Mouse (Mus musculus): Measurements from ENCODE around the gene Acox3. TPM values are rescaled to one million over a fixed set of nuclear protein-coding genes. Genes with fewer than 3 reads are reported as not detected.

Gene Acox3
- polyA plus RNA-seq, 1 experiment from 2014 or later = 13.9 TPM

DNA sequence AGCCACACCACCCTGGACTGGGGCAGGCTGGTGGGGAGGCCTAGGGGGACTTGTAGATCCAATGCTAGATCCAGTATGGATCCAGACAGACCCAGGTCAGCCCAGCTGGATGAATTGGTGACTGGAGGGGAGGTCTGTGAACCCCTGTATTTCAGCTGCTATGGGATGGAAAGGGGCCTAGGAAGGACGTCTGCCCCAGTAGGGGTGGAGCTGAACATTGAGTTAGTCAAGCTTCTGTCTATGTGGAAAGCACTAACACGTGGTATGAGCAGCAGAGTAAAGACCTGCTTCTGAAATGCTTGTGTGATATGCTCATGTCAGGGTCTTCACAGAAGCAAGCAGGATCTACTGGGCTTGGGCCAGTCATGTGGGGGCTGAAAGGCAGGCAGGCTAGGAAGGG is 65.4 kb downstream of the Acox3 start:
- H3K9ac ChIP-seq = no peak overlapping the region
- DNase-seq (no peak), ATAC-seq (ENCODE audit: insufficient read depth) (0 out of 2 replicates have a peak, but pooled peaks have one; percentile 5)
- no peak for TF ChIP-seq CTCF (IDR thresholded peaks at IDR 0.05; ENCODE audit: low read depth)
- no peak overlapping the region for H3K27ac ChIP-seq (ENCODE audit: low read depth)
- no peaks in the 10 kb centered on the region for H3K36me3 ChIP-seq (ENCODE audit: insufficient read depth)
- H3K4me3 ChIP-seq (ENCODE audit: low read depth, low read length) = no peak overlapping the region
- H3K9me3 ChIP-seq (ENCODE audit: low read depth, low read length) = no peaks in the 10 kb centered on the region
- no peaks in the 10 kb centered on the region for H3K27me3 ChIP-seq (ENCODE audit: insufficient read depth, low read length)
- no peak overlapping the region for H3K4me2 ChIP-seq
- peaks cover 18% of the 10 kb centered on the region for H3K4me1 ChIP-seq (ENCODE audit: insufficient read depth)
- 40% methylated on average over 2 of the region's 2 CpGs for WGBS

DNA sequence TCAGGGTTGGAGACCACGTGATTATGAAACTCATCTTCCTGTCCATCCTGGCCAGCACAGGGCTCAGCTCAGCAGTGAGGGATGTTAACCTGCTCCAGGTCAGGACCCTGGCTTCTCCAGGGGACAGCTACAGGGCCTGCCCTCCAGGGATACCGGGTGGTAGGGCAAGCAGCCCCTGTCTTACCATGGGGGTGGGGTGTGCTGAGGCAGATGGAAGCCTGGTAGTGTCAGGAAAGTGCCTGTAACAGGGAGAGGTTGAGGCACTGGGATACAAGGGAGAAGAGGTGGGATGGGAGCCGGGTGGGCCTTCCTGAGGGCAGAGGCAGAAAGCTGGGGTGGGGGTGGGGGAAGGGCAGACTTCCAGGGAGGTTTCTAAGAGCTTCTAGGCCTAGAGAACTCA is 69.5 kb downstream of the Acox3 start:
- ATAC-seq (ENCODE audit: insufficient read depth) (no peak), DNase-seq (no peak)
- H3K27me3 ChIP-seq (ENCODE audit: insufficient read depth, low read length) = no peaks in the 10 kb centered on the region
- no peak overlapping the region for H3K4me3 ChIP-seq (ENCODE audit: low read depth, low read length)
- WGBS = 71% methylated on average over 3 of the region's 3 CpGs
- no peak for TF ChIP-seq CTCF (IDR thresholded peaks at IDR 0.05; ENCODE audit: low read depth)
- no peaks in the 10 kb centered on the region for H3K9me3 ChIP-seq (ENCODE audit: low read depth, low read length)
- no peaks in the 10 kb centered on the region for H3K36me3 ChIP-seq (ENCODE audit: insufficient read depth)
- H3K27ac ChIP-seq (ENCODE audit: low read depth) = no peak overlapping the region
- H3K9ac ChIP-seq = no peak overlapping the region
- peaks cover 7% of the 10 kb centered on the region; the same call in 1 of the 2 replicates for H3K4me1 ChIP-seq (ENCODE audit: insufficient read depth)
- no peak overlapping the region for H3K4me2 ChIP-seq

DNA sequence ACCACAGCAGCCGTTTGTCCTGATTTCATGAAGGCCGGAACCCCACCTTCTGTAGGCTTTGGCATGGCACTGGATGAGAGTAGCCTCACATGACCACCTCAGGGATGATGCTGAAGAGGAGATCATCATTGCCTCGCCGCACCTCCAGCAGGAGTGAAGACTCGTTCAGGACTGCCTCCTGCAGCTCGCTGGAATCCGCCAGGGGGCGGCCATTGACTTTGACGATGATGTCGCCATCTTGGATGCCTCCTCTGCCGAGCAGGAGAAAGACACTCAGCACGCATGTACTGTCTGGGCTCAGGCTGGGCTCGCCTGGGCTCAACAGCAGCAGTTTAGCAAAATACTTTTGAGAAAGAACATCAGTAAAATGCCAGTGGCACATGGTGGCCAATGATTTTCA is 70.0 kb downstream of the Acox3 start:
- Histone ChIP-seq H3K9ac (no peak overlapping the region), H3K9me3 (ENCODE audit: low read depth, low read length) (no peaks in the 10 kb centered on the region), H3K4me2 (no peak overlapping the region), H3K4me3 (ENCODE audit: low read depth, low read length) (no peak overlapping the region), H3K27me3 (ENCODE audit: insufficient read depth, low read length) (no peaks in the 10 kb centered on the region), H3K4me1 (ENCODE audit: insufficient read depth) (peaks cover 4% of the 10 kb centered on the region; the same call in 1 of the 2 replicates), H3K27ac (ENCODE audit: low read depth) (no peak overlapping the region), H3K36me3 (ENCODE audit: insufficient read depth) (no peaks in the 10 kb centered on the region)
- no peak for ATAC-seq (ENCODE audit: insufficient read depth)
- 85% methylated on average over 13 of the region's 13 CpGs for WGBS
- no peak for DNase-seq
- no peak for TF ChIP-seq CTCF (IDR thresholded peaks at IDR 0.05; ENCODE audit: low read depth)

DNA sequence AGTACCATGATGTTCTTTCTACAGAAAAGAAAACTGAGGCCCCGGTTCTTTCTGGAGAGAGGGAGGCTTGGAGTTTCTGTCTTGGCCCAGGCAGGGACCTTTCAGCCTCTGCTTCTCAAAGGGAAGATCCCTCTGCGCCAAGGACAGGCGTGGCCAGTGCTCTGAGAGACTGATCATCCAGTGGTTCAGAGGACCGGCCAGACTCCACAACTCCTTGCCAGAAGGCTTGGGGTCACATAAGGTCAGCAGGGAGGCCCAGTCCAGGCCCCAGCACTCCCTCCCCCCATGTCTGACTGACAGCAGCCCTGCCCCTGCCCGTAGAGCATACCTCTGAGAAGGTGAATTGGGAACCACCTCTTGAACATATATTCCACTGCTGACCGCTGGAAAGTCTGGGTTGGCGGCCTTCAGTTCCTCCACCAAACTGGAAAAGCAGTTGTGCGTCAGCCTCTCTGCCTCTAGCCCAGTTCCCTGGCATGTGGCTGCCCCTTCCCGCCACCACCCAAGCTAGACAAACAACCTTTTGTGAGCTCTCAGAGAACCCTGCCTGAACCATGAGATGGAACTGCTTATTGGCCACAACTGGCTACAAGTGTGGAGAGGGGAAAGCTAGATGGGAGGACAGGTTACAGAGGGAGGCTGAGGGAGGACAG is 71.0 kb downstream of the Acox3 start:
- ATAC-seq (ENCODE audit: insufficient read depth) = no peak
- no peak for DNase-seq
- TF ChIP-seq CTCF (IDR thresholded peaks at IDR 0.05; ENCODE audit: low read depth) = no peak

DNA sequence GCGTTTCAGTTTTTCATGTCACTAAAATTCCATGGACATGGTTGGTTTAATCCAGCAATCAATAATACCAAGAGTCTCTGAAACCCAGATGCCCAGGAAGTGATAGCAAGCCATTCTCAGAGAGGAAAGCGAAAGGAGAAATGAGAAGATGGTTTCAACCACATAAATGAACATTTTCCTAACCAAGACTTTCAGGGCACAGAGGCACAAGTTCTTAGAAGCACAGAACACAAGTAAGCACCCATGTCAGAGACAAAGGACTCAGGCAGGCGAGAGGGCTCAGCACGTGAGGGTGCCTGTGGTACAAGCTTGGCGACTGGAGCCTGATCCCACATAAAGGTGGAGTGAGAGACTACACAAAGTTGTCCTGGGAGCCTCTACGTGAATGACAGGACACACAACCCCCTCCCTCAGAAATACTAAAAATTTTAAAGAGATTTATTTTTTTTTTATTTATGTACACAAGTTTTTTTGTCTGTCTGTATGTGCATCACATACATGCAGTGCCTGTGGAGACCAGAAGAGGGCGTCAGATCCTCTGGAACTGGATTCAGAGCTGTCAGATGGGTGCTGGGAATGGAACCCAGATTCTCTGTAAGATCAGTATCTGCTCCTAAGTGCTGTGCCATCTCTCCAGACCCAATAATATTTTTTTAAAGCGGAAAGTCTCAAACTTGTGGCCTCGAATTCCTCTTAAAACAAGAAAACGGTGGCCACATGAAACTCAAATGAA is 73.1 kb downstream of the Acox3 start:
- Histone ChIP-seq H3K27me3 (ENCODE audit: insufficient read depth, low read length) (no peaks in the 10 kb centered on the region), H3K27ac (ENCODE audit: low read depth) (no peak overlapping the region), H3K36me3 (ENCODE audit: insufficient read depth) (no peaks in the 10 kb centered on the region), H3K4me3 (ENCODE audit: low read depth, low read length) (no peak overlapping the region), H3K4me2 (no peak overlapping the region), H3K9ac (no peak overlapping the region), H3K4me1 (ENCODE audit: insufficient read depth) (no peaks in the 10 kb centered on the region), H3K9me3 (ENCODE audit: low read depth, low read length) (no peaks in the 10 kb centered on the region)
- ATAC-seq (ENCODE audit: insufficient read depth) (no peak), DNase-seq (no peak)
- no peak for TF ChIP-seq CTCF (IDR thresholded peaks at IDR 0.05; ENCODE audit: low read depth)
- WGBS = 89% methylated on average over 10 of the region's 10 CpGs

More for the DNA sequence above, 71.0 kb downstream of the Acox3 start:
- no peaks in the 10 kb centered on the region for H3K27me3 ChIP-seq (ENCODE audit: insufficient read depth, low read length)
- no peaks in the 10 kb centered on the region for H3K4me1 ChIP-seq (ENCODE audit: insufficient read depth)
- H3K4me3 ChIP-seq (ENCODE audit: low read depth, low read length) = no peak overlapping the region
- 56% methylated on average over 9 of the region's 9 CpGs for WGBS
- H3K36me3 ChIP-seq (ENCODE audit: insufficient read depth) = no peaks in the 10 kb centered on the region
- no peaks in the 10 kb centered on the region for H3K9me3 ChIP-seq (ENCODE audit: low read depth, low read length)
- H3K27ac ChIP-seq (ENCODE audit: low read depth) = no peak overlapping the region
- H3K4me2 ChIP-seq = no peak overlapping the region
- H3K9ac ChIP-seq = no peak overlapping the region

DNA sequence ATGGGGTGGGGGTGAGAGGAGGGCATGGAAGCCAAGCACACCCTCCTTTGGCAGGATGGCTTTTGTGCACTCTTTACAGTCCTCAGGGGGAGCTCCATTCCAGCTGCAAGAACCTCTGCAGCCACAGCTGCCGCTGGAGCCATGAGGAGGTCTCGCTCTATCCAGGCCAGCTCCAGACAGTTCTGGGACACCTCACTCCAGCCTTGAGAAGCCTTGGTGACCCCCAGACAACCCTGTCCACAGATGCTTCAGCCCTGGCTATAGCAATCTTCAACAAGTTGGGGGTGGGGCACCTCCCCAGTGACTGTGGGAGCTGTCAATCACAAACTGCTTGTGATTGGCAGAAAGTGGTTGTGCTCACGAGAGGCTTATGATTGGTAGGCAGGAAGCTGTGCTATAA is 76.7 kb downstream of the Acox3 start:
- 44% methylated on average over 3 of the region's 3 CpGs for WGBS
- H3K4me2 ChIP-seq = no peak overlapping the region

DNA sequence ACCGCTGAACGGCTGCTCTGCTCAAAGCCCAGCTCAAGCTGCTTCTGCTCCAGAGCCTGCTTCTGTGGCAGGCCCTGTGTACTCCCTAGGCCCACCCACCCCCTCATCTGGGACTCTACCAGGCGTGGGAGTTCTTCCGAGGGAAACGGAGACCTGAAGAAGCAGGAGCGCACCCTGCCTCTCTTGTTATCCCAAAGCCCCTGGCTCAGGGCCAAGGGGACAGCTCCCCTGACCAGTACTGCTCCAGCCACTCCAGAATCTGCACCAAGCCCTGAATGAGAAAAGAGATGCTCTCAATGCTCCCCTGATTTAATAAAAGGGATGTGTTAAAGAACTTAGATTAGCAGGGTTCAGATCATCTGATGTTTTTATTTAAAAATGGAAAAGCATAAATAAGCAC is 78.4 kb downstream of the Acox3 start:
- no peaks in the 10 kb centered on the region for H3K4me1 ChIP-seq (ENCODE audit: insufficient read depth)
- TF ChIP-seq CTCF (IDR thresholded peaks at IDR 0.05; ENCODE audit: low read depth) = no peak
- DNase-seq = no peak
- WGBS = 49% methylated on average over 6 of the region's 6 CpGs
- no peak overlapping the region for H3K27ac ChIP-seq (ENCODE audit: low read depth)
- H3K4me2 ChIP-seq = no peak overlapping the region
- ATAC-seq (ENCODE audit: insufficient read depth) = no peak
- H3K9me3 ChIP-seq (ENCODE audit: low read depth, low read length) = no peaks in the 10 kb centered on the region
- no peak overlapping the region for H3K9ac ChIP-seq
- H3K4me3 ChIP-seq (ENCODE audit: low read depth, low read length) = no peak overlapping the region
- H3K36me3 ChIP-seq (ENCODE audit: insufficient read depth) = no peaks in the 10 kb centered on the region
- no peaks in the 10 kb centered on the region for H3K27me3 ChIP-seq (ENCODE audit: insufficient read depth, low read length)

More for the DNA sequence above, 76.7 kb downstream of the Acox3 start:
- DNase-seq = no peak
- Histone ChIP-seq H3K36me3 (ENCODE audit: insufficient read depth) (no peaks in the 10 kb centered on the region), H3K9ac (no peak overlapping the region), H3K4me3 (ENCODE audit: low read depth, low read length) (no peak overlapping the region), H3K27ac (ENCODE audit: low read depth) (no peak overlapping the region), H3K9me3 (ENCODE audit: low read depth, low read length) (no peaks in the 10 kb centered on the region), H3K4me1 (ENCODE audit: insufficient read depth) (no peaks in the 10 kb centered on the region), H3K27me3 (ENCODE audit: insufficient read depth, low read length) (no peaks in the 10 kb centered on the region)
- no peak for ATAC-seq (ENCODE audit: insufficient read depth)
- no peak for TF ChIP-seq CTCF (IDR thresholded peaks at IDR 0.05; ENCODE audit: low read depth)

Data from lung, embryonic 14.5 days (tissue).